Mouse (Mus musculus): ENCODE measurements at regions not wholly inside any gene's neighbourhood (a gene's known extent, or its start where the extent isn't known, plus 50 kb on each side); places are given as distances from the start of the nearest gene placed in this dataset.
A peak's percentile ranks its signal among the peaks of the same experiment; 100 is the strongest.

DNA sequence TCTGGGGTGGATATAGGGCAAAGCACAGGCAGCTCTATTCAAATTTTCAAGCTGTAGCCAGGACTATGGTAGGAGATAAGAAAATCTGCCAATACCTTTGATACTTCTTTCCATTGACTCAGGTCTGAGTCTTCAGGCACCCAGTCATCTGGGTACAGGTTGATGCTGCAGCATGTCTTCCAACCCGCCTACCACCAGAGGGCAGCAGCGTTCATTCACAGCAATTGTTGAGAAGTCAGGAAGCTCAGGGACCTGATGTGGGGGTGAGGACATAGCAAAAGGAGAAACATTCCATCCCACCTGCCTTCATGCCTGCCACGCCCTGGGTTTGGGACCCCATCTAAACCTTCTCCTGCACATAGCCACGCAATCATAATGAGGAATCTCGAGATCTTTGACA is 118.2 kb upstream of the Gm21876 start:
- DNase-seq (ENCODE audit: low read depth, low spot score) = peak; percentile 20

GRCm38 (mm10) chrX:21295460-21295859 is 120.0 kb upstream of the Gm21876 start:
- peak; percentile 1 for DNase-seq (ENCODE audit: low read depth, low spot score)

- DNase-seq (ENCODE audit: low read depth, low spot score) = no peak
These were observed 121.9 kb upstream of the Gm21876 start for GRCm38 (mm10) chrX:21297349-21297748.

- peak; percentile 31 for DNase-seq (ENCODE audit: low read depth, low spot score)
These were observed 149.8 kb upstream of the Agtr2 start for GRCm38 (mm10) chrX:21334499-21335032.

DNA sequence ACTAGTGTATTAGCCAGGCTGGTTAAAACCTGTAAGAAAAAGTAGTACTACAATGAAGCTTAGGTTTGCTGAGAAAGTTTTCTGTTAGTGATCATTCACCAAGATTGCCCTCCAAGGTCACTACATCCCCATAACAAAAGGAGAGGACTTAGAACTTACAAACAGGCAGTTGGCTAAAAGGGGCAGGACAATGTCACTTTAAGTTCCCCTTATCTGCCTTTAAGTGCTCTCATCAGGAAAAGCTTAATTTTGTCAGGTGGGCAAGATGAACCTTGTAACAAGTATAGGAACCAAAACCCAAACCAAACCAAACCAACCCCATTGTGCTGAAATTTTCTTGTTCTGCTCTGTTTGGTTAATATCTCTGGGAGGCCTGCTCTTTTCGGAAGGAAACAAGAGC is 139.9 kb upstream of the Agtr2 start:
- no peak for DNase-seq (ENCODE audit: low read depth, low spot score)

DNA sequence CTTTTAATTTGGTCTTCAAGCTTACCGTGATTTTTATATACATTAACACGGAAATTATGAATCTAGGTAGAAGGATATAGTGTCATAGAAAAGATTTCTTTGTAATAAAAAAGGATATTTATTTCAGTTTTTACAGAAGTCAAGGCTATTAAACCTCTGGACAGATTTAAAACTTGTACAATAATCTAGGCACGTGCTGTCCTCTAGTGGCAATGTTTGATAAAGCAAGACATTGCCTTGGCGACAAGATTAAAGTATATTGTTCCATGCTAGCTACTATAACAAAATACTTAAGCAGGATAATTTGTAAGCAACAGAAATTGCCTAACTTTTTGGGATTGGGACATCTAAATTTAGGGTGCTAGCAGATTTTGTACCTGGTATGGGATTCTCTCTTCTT is 133.8 kb upstream of the Agtr2 start:
- DNase-seq (ENCODE audit: low read depth, low spot score) = no peak

DNA sequence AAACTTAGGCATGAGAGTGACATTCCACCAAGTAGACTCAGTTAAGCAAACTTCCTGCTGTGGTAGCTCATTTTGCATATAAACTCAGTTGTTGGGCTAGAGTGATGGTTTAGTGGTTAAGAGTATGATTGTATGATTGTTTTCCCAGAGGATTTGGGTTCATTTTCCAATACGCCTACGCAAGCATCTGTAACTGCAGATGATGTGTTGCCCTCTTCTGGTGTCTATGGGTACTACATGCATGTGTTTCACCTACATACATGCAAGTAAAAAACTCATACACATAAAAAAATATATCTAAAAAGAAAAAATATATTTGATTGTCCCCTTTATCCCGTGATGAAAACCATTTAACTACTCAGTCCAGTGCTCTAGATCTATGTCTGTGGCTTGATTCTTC is 132.0 kb upstream of the Agtr2 start:
- peak; percentile 26 for DNase-seq (ENCODE audit: low read depth, low spot score)

GRCm38 (mm10) chrX:21360771-21361667 is 123.3 kb upstream of the Agtr2 start:
- peak; percentile 59 for DNase-seq (ENCODE audit: low read depth, low spot score)

DNA sequence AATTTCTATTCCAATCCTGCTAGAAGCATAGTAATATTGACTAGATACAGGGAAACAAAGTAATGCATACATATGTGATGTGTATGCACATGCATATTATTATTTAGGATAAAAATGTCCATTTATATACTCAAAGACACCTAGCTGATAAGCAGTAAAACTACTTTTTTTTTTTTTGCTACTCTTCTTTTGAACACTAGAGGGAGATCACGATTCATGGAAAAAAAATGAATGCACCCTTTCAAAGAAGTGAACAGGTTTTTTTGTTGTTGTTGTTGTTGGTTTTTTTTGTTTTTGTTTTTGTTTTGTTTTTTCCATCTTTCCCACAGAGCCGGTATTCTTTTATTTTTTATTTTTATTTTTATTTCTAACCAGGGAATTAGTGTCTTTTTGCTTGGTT is 99.1 kb upstream of the Agtr2 start:
- no peak for DNase-seq (ENCODE audit: low read depth, low spot score)

DNA sequence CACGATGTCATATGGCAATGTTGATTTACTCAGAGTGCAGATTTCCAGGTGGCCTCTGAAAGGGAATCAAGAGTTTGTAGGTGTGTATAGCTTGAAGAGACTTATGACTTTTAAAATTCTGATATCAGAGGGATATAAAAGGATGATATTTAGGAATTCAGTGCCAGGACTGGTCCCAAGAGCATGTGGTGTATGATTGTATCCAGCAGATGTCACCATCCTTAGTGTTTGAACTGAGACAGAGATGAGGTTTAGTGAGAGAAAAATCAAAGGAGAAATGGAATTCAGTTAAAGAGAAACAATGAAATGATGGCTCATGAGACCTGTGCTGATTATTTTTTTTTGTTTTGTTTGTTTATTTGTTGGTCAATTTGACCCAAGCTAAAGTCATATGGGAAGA is 94.4 kb upstream of the Agtr2 start:
- no peak for DNase-seq (ENCODE audit: low read depth, low spot score)

- DNase-seq (ENCODE audit: low read depth, low spot score) = no peak
These were observed 91.1 kb upstream of the Agtr2 start for GRCm38 (mm10) chrX:21393212-21393611.

GRCm38 (mm10) chrX:21424797-21425196 is 59.5 kb upstream of the Agtr2 start:
- no peak for DNase-seq (ENCODE audit: low read depth, low spot score)

DNA sequence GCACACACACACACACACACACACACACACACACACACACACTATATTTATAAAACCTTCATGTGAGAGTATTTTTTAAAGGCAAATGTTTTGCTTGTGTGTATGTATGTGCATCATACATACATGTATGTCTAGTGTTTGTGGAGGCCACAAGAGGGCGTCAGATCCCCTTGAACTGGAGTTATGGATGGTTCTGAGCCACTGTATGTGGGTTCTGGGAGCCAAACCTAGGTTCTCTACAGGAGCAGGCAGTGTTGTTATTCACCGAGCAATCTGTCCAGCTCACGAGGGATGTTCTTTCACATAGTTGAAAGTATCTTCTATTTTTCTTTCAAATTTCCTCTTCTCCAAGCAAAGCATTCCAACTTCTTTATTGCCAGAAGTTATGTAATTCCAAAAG is 56.3 kb upstream of the Agtr2 start:
- no peak for DNase-seq (ENCODE audit: low read depth, low spot score)

- DNase-seq (ENCODE audit: low read depth, low spot score) = peak; percentile 23
These were observed 50.8 kb upstream of the Agtr2 start for GRCm38 (mm10) chrX:21433501-21433900.
